Mouse (Mus musculus): ENCODE data around the gene Gas7.

The Gas7 gene

GRCm38 (mm10) chr11:67648651-67649407 lies 193.6 kb downstream of the Gas7 start:
- no peak for ATAC-seq (ENCODE audit: insufficient number of reproducible peaks, low FRiP score, low TSS enrichment)

- no peak for ATAC-seq (ENCODE audit: insufficient number of reproducible peaks, low FRiP score, low TSS enrichment)
Measured at GRCm38 (mm10) chr11:67649971-67650707, 194.9 kb downstream of the Gas7 start.

GRCm38 (mm10) chr11:67651731-67652130 lies 196.5 kb downstream of the Gas7 start:
- ATAC-seq (ENCODE audit: insufficient number of reproducible peaks, low FRiP score, low TSS enrichment), result no peak

- peak; percentile 59 for ATAC-seq (ENCODE audit: insufficient number of reproducible peaks, low FRiP score, low TSS enrichment)
Measured at GRCm38 (mm10) chr11:67652194-67652892, 197.1 kb downstream of the Gas7 start.

GRCm38 (mm10) chr11:67652893-67653255 lies 197.6 kb downstream of the Gas7 start:
- no peak for ATAC-seq (ENCODE audit: insufficient number of reproducible peaks, low FRiP score, low TSS enrichment)

- no peak for ATAC-seq (ENCODE audit: insufficient number of reproducible peaks, low FRiP score, low TSS enrichment)
Measured at GRCm38 (mm10) chr11:67653521-67654090, 198.4 kb downstream of the Gas7 start.

GRCm38 (mm10) chr11:67654514-67654913 lies 199.3 kb downstream of the Gas7 start:
- ATAC-seq (ENCODE audit: insufficient number of reproducible peaks, low FRiP score, low TSS enrichment), result no peak

GRCm38 (mm10) chr11:67655236-67655959 lies 200.2 kb downstream of the Gas7 start:
- ATAC-seq (ENCODE audit: insufficient number of reproducible peaks, low FRiP score, low TSS enrichment), result peak; percentile 34

- no peak for ATAC-seq (ENCODE audit: insufficient number of reproducible peaks, low FRiP score, low TSS enrichment)
Measured at GRCm38 (mm10) chr11:67656366-67656765, 201.1 kb downstream of the Gas7 start.

GRCm38 (mm10) chr11:67656811-67657210 lies 201.6 kb downstream of the Gas7 start:
- no peak for ATAC-seq (ENCODE audit: insufficient number of reproducible peaks, low FRiP score, low TSS enrichment)

- no peak for ATAC-seq (ENCODE audit: insufficient number of reproducible peaks, low FRiP score, low TSS enrichment)
Measured at GRCm38 (mm10) chr11:67657685-67658382, 202.6 kb downstream of the Gas7 start.

- no peak for ATAC-seq (ENCODE audit: insufficient number of reproducible peaks, low FRiP score, low TSS enrichment)
Measured at GRCm38 (mm10) chr11:67661465-67661864, 206.2 kb downstream of the Gas7 start.

- no peak for ATAC-seq (ENCODE audit: insufficient number of reproducible peaks, low FRiP score, low TSS enrichment)
Measured at GRCm38 (mm10) chr11:67663437-67663836, 208.2 kb downstream of the Gas7 start.

GRCm38 (mm10) chr11:67664261-67664660 lies 209.0 kb downstream of the Gas7 start:
- peak; percentile 73 for ATAC-seq (ENCODE audit: insufficient number of reproducible peaks, low FRiP score, low TSS enrichment)

- ATAC-seq (ENCODE audit: insufficient number of reproducible peaks, low FRiP score, low TSS enrichment), result no peak
Measured at GRCm38 (mm10) chr11:67664918-67665317, 209.7 kb downstream of the Gas7 start.

- ATAC-seq (ENCODE audit: insufficient number of reproducible peaks, low FRiP score, low TSS enrichment), result no peak
Measured at GRCm38 (mm10) chr11:67666129-67666528, 210.9 kb downstream of the Gas7 start.

- ATAC-seq (ENCODE audit: insufficient number of reproducible peaks, low FRiP score, low TSS enrichment), result peak; percentile 72
Measured at GRCm38 (mm10) chr11:67667531-67668332, 212.5 kb downstream of the Gas7 start.

GRCm38 (mm10) chr11:67668460-67669007 lies 213.3 kb downstream of the Gas7 start:
- no peak for ATAC-seq (ENCODE audit: insufficient number of reproducible peaks, low FRiP score, low TSS enrichment)
